Mouse (Mus musculus) erythroblast, embryonic 14.5 days (primary cell): ENCODE results near the gene Clip2.

Source experiments
- GATA1 ChIP-seq: IDR thresholded peaks from 2 replicates; pipeline ENCODE4 v1.6.1; 2012; ENCODE audit warnings: low read length, inconsistent platforms, mixed read lengths
- TAL1 ChIP-seq: IDR thresholded peaks from 3 replicates; pipeline ENCODE4 v1.6.1; 2012; ENCODE audit warnings: low read length, inconsistent platforms, mixed read lengths

GRCm38 (mm10) chr5:134485900-134486665 is 66.2 kb downstream of the Clip2 start:
- TF ChIP-seq GATA1 (no peak), TAL1 (no peak)
